Mouse (Mus musculus) liver, embryonic 13.5 days (tissue): ENCODE measurements around the gene Gm6164. TPM values are rescaled to one million over a fixed set of nuclear protein-coding genes. Genes with fewer than 3 reads are reported as not detected.
"Not testable (repeated sequence)": the region's sequence is repeated elsewhere in the genome, so short reads cannot be mapped to it uniquely, and the experiment has no call there.

Source experiments
- ATAC-seq: fragments of 200-750 bp; cut with Nextera tagmentation; 2 replicates; pipeline ENCODE4 v1.8.0; 2017; ENCODE audit warnings: low read depth, mild to moderate bottlenecking, moderate number of reproducible peaks, moderate library complexity
- DNase-seq: peaks from one replicate; pipeline ENCODE4 v3.0.0; 2022
- H3K27ac ChIP-seq: fragments of 300-500 bp; sonication (generic); 2 replicates; pipeline ENCODE4 v1.5.1; 2015; ENCODE audit warnings: moderate library complexity, mild to moderate bottlenecking, inconsistent platforms
- H3K27me3 ChIP-seq: fragments of 300-500 bp; sonication (generic); 2 replicates; pipeline ENCODE4 v1.6.1; 2015; ENCODE audit warnings: mild to moderate bottlenecking, inconsistent platforms
- H3K36me3 ChIP-seq: fragments of 300-500 bp; sonication (generic); 2 replicates; pipeline ENCODE4 v1.6.1; 2015; ENCODE audit warnings: mild to moderate bottlenecking, inconsistent platforms
- H3K4me1 ChIP-seq: fragments of 300-500 bp; sonication (generic); replicated peaks from 2 replicates; pipeline ENCODE4 v1.6.1; 2015; ENCODE audit warnings: inconsistent platforms
- H3K4me2 ChIP-seq: fragments of 300-500 bp; sonication (generic); 2 replicates; pipeline ENCODE4 v1.6.1; 2015; ENCODE audit warnings: inconsistent platforms, mild to moderate bottlenecking, moderate library complexity
- H3K4me3 ChIP-seq: fragments of 300-500 bp; sonication (generic); replicated peaks from 2 replicates; pipeline ENCODE4 v1.5.1; 2015; ENCODE audit warnings: mild to moderate bottlenecking, inconsistent platforms
- H3K9ac ChIP-seq: fragments of 300-500 bp; sonication (generic); 2 replicates; pipeline ENCODE4 v1.6.1; 2015; ENCODE audit warnings: mild to moderate bottlenecking, inconsistent platforms
- H3K9me3 ChIP-seq: fragments of 300-500 bp; sonication (generic); replicated peaks from 2 replicates; pipeline ENCODE4 v1.6.1; 2016; ENCODE audit warnings: inconsistent platforms
- WGBS: fragments of 180-500 bp; shearing (Covaris S2); methylation state at CpG from one replicate; pipeline ENCODE4 v1.1.7; 2015; ENCODE audit not compliant: insufficient replicate concordance; 5-methylcytosine and 5-hydroxymethylcytosine counted together
- polyA plus RNA-seq: library from polyadenylated mRNA; unstranded; fragments of >200 nt; fragmentation: Nextera tagmentation; extraction: Ambion mirVana; gene quantifications from 2 replicates; pipeline ENCODE4 v1.2.1, GENCODE M21; 2015

The Gm6164 gene
- polyA plus RNA-seq = not detected in 2 replicates

DNA sequence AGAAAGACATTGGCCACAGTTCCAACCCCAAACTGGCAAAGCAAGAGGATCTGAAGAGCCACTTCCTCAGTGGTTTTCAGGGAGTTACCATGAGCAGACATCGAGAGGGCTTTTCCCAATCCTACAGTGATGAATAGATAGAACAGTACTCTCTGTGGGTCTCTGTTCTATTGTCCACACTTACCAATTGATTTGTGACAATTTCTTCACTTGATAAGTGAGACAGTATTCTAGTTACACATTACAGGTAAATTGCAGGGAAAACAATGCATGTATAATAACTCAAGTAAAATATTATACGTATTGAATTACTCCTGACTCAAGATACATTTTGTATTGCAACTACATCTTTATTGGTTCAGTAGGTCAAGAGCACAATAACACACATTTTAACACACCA, at the start of gene Gm6164:
Gm6164 (minus strand) TSS at position 101 of the 400 bp plus-strand sequence.
- H3K4me2 ChIP-seq, H3K36me3 ChIP-seq, H3K9ac ChIP-seq, ATAC-seq, H3K9me3 ChIP-seq, DNase-seq, H3K4me1 ChIP-seq, H3K27me3 ChIP-seq, H3K4me3 ChIP-seq, H3K27ac ChIP-seq: not testable (repeated sequence)
- no CpG with 5 or more reads among the region's 2 CpGs for WGBS

- ATAC-seq, H3K36me3 ChIP-seq, H3K9ac ChIP-seq, H3K4me1 ChIP-seq, H3K9me3 ChIP-seq, H3K27me3 ChIP-seq, H3K4me3 ChIP-seq, DNase-seq, H3K27ac ChIP-seq, H3K4me2 ChIP-seq: not testable (repeated sequence)
- no CpG with 5 or more reads among the region's 2 CpGs for whole genome bisulfite sequencing
Measured at GRCm38 (mm10) chr7:20233728-20234127, 28.3 kb upstream of the Gm6164 start, which contains the start of gene Gm4498. TSS of gene Gm4498 (minus strand) at chr7:20233828.

GRCm38 (mm10) chr7:20193410-20193809, 12.0 kb downstream of the Gm6164 start, which contains the start of gene Vmn1r95:
TSS of gene Vmn1r95 (plus strand) at chr7:20193710.
- not testable (repeated sequence) for H3K9me3 ChIP-seq, H3K4me2 ChIP-seq, H3K27me3 ChIP-seq, DNase-seq, H3K9ac ChIP-seq, H3K27ac ChIP-seq, H3K4me1 ChIP-seq, H3K4me3 ChIP-seq, H3K36me3 ChIP-seq, ATAC-seq
- no CpG with 5 or more reads among the region's 3 CpGs for WGBS

- not testable (repeated sequence) for H3K9ac ChIP-seq, H3K9me3 ChIP-seq, H3K36me3 ChIP-seq, DNase-seq, ATAC-seq, H3K27me3 ChIP-seq, H3K4me1 ChIP-seq, H3K27ac ChIP-seq, H3K4me3 ChIP-seq, H3K4me2 ChIP-seq
- no CpG with 5 or more reads among the region's 3 CpGs for WGBS
Measured at GRCm38 (mm10) chr7:20168277-20168676, 37.1 kb downstream of the Gm6164 start, which contains the start of gene Vmn1r94. TSS of gene Vmn1r94 (minus strand) at chr7:20168377.

Other genes starting within 250 kb of the Gm6164 start
- not detected in 2 replicates for gene Ceacam20, start 240.2 kb downstream of the Gm6164 start, polyA plus RNA-seq
- not detected in 2 replicates for gene Nlrp9b, start 214.1 kb downstream of the Gm6164 start, polyA plus RNA-seq
- gene Vmn1r91, start 105.9 kb downstream of the Gm6164 start, polyA plus RNA-seq = not detected in 2 replicates
- gene Gm16442, start 83.0 kb downstream of the Gm6164 start, polyA plus RNA-seq = not detected in 2 replicates
- gene Vmn1r93, start 66.5 kb downstream of the Gm6164 start, polyA plus RNA-seq = not detected in 2 replicates
- not detected in 2 replicates for gene Vmn1r94, start 37.2 kb downstream of the Gm6164 start, polyA plus RNA-seq
- gene Vmn1r95, start 11.9 kb downstream of the Gm6164 start, polyA plus RNA-seq = not detected in 2 replicates
- not detected in 2 replicates for gene Gm4498, start 28.2 kb upstream of the Gm6164 start, polyA plus RNA-seq
- not detected in 2 replicates for gene Gm5890, start 57.2 kb upstream of the Gm6164 start, polyA plus RNA-seq
- not detected in 2 replicates for gene Gm4133, start 128.5 kb upstream of the Gm6164 start, polyA plus RNA-seq
- gene Gm5728, start 169.8 kb upstream of the Gm6164 start, polyA plus RNA-seq = not detected in 2 replicates
- gene Vmn1r100, start 212.3 kb upstream of the Gm6164 start, polyA plus RNA-seq = not detected in 2 replicates
- gene Vmn1r101, start 237.0 kb upstream of the Gm6164 start, polyA plus RNA-seq = not detected in 2 replicates